10 mouse cellular contexts compared by ENCODE assay signal in genomic region chr14:59341189-59341588, GRCm38 (mm10). TPM values are rescaled to one million over a fixed set of nuclear protein-coding genes. Genes with fewer than 3 reads are reported as not detected.
DNase-seq lines count a peak whose midpoint lies in the region; ATAC-seq lines count a peak whose summit lies in the region.
"Had no signal": no experiment of that assay in that cellular context is flagged by ENCODE, and none has a peak within 500 bp of the region (broad histone marks: within the 10 kb centered on the region; RNA-seq: fewer than 3 reads in every experiment).

Phf11b (minus strand) TSS chr14:59341351.

- DNase-seq in 416B (ENCODE audit: low read depth) (peak; percentile 23), NIH3T3 (ENCODE audit: low read depth) (peak; percentile 8)
- peak; percentile 56 for DNase-seq in layer of hippocampus, adult 9-11 months
- DNase-seq in lung, postnatal 4 days, result peak; percentile 6 to 21
- DNase-seq in skeletal muscle tissue, adult 2 months (ENCODE audit: low read depth, low spot score), result peak; percentile 3
- peak; percentile 14 for DNase-seq in thymus, postnatal 0 days (ENCODE audit: low spot score)

- ATAC-seq in common myeloid progenitor, adult 5-6 weeks (replicated peaks; ENCODE audit: low read depth, poor library complexity, severe bottlenecking), result peak; percentile 92
- ATAC-seq in inflammation-experienced regulatory T-cells, adult 6 months, result peak; percentile 96

RNA-seq across cellular contexts. Expression of gene Phf11b, which starts in this region (rescaled TPM):
- 4.2 and 9.2 TPM in 2 replicates for total RNA-seq in common myeloid progenitor, adult 5-6 weeks (2017)
- 100 to 1,000 TPM; 162 to 274 (median 193) TPM for polyA plus RNA-seq in inflammation-experienced regulatory T-cells, adult 6 months (2017; shearing (Covaris generic))
- polyA plus RNA-seq in thymus, postnatal 0 days (2015; fragmentation: Nextera tagmentation; extraction: Ambion mirVana), result 6.6 and 7.0 TPM in 2 replicates
- total RNA-seq: layer of hippocampus, postnatal 25 days; left cerebral cortex, postnatal 25 days had no signal

Comparison
In these comparisons a context has a peak if more than half of its experiments do, and no peak if none do; other contexts are left out.
1. Peak in every context shown above with its lines: DNase-seq and ATAC-seq.
2. RNA of gene Phf11b (polyA plus RNA-seq): 162 to 274 TPM in inflammation-experienced regulatory T-cells, adult 6 months; 6.6 to 7.0 TPM in thymus, postnatal 0 days; every median in the first group is over 10 times any median in the second.
3. DNase-seq: peak in every context shown above with its lines; median percentile 56 in layer of hippocampus, adult 9-11 months; 23 in 416B; 14 in thymus, postnatal 0 days; 14 in lung, postnatal 4 days; 8 in NIH3T3; 3 in skeletal muscle tissue, adult 2 months.